Mouse (Mus musculus): ENCODE data around the gene Tmem178b. TPM values are rescaled to one million over a fixed set of nuclear protein-coding genes. Genes with fewer than 3 reads are reported as not detected.

Tmem178b gene
- polyA plus RNA-seq, 1 experiment = 0.11 TPM

GRCm38 (mm10) chr6:40068467-40068866 is 195.4 kb downstream of the Tmem178b start:
- H3K4me1 ChIP-seq (ENCODE audit: control insufficient read depth, insufficient read depth, low read length) = no peaks in the 10 kb centered on the region
- no peak overlapping the region for H3K4me3 ChIP-seq (ENCODE audit: insufficient read depth, low read length)
- TF ChIP-seq POLR2A (IDR thresholded peaks at IDR 0.05; ENCODE audit: low read depth, low read length) (no peak), CTCF (IDR thresholded peaks at IDR 0.05; ENCODE audit: borderline replicate concordance, insufficient read depth, low read length) (no peak)
- no peak overlapping the region for H3K27ac ChIP-seq (ENCODE audit: insufficient read depth, low read length)

- H3K27ac ChIP-seq (ENCODE audit: insufficient read depth, low read length) = no peak overlapping the region
- TF ChIP-seq POLR2A (IDR thresholded peaks at IDR 0.05; ENCODE audit: low read depth, low read length) = no peak
- no peak for TF ChIP-seq CTCF (IDR thresholded peaks at IDR 0.05; ENCODE audit: borderline replicate concordance, insufficient read depth, low read length)
- no peaks in the 10 kb centered on the region for H3K4me1 ChIP-seq (ENCODE audit: control insufficient read depth, insufficient read depth, low read length)
- no peak overlapping the region for H3K4me3 ChIP-seq (ENCODE audit: insufficient read depth, low read length)
Measured at GRCm38 (mm10) chr6:40071007-40071406, 197.9 kb downstream of the Tmem178b start.

GRCm38 (mm10) chr6:40076089-40076488 is 203.0 kb downstream of the Tmem178b start:
- H3K27ac ChIP-seq (ENCODE audit: insufficient read depth, low read length) = no peak overlapping the region
- H3K4me1 ChIP-seq (ENCODE audit: control insufficient read depth, insufficient read depth, low read length) = no peaks in the 10 kb centered on the region
- TF ChIP-seq CTCF (IDR thresholded peaks at IDR 0.05; ENCODE audit: borderline replicate concordance, insufficient read depth, low read length) (no peak), POLR2A (IDR thresholded peaks at IDR 0.05; ENCODE audit: low read depth, low read length) (no peak)
- H3K4me3 ChIP-seq (ENCODE audit: insufficient read depth, low read length) = no peak overlapping the region

- no peak overlapping the region for H3K27ac ChIP-seq (ENCODE audit: insufficient read depth, low read length)
- TF ChIP-seq CTCF (IDR thresholded peaks at IDR 0.05; ENCODE audit: borderline replicate concordance, insufficient read depth, low read length) (no peak), POLR2A (IDR thresholded peaks at IDR 0.05; ENCODE audit: low read depth, low read length) (no peak)
- H3K4me1 ChIP-seq (ENCODE audit: control insufficient read depth, insufficient read depth, low read length) = no peaks in the 10 kb centered on the region
- no peak overlapping the region for H3K4me3 ChIP-seq (ENCODE audit: insufficient read depth, low read length)
Measured at GRCm38 (mm10) chr6:40076670-40077313, 203.7 kb downstream of the Tmem178b start.

- Histone ChIP-seq H3K4me3 (ENCODE audit: insufficient read depth, low read length) (no peak overlapping the region), H3K27ac (ENCODE audit: insufficient read depth, low read length) (no peak overlapping the region), H3K4me1 (ENCODE audit: control insufficient read depth, insufficient read depth, low read length) (no peaks in the 10 kb centered on the region)
- no peak for TF ChIP-seq POLR2A (IDR thresholded peaks at IDR 0.05; ENCODE audit: low read depth, low read length)
- no peak for TF ChIP-seq CTCF (IDR thresholded peaks at IDR 0.05; ENCODE audit: borderline replicate concordance, insufficient read depth, low read length)
Measured at GRCm38 (mm10) chr6:40078353-40078752, 205.3 kb downstream of the Tmem178b start.

- Histone ChIP-seq H3K27ac (ENCODE audit: insufficient read depth, low read length) (no peak overlapping the region), H3K4me3 (ENCODE audit: insufficient read depth, low read length) (no peak overlapping the region), H3K4me1 (ENCODE audit: control insufficient read depth, insufficient read depth, low read length) (no peaks in the 10 kb centered on the region)
- TF ChIP-seq POLR2A (IDR thresholded peaks at IDR 0.05; ENCODE audit: low read depth, low read length) (no peak), CTCF (IDR thresholded peaks at IDR 0.05; ENCODE audit: borderline replicate concordance, insufficient read depth, low read length) (no peak)
Measured at GRCm38 (mm10) chr6:40083726-40084125, 210.7 kb downstream of the Tmem178b start.

GRCm38 (mm10) chr6:40091250-40091651 is 218.2 kb downstream of the Tmem178b start:
- TF ChIP-seq POLR2A (IDR thresholded peaks at IDR 0.05; ENCODE audit: low read depth, low read length) = no peak
- no peak for TF ChIP-seq CTCF (IDR thresholded peaks at IDR 0.05; ENCODE audit: borderline replicate concordance, insufficient read depth, low read length)
- no peak overlapping the region for H3K4me3 ChIP-seq (ENCODE audit: insufficient read depth, low read length)
- H3K27ac ChIP-seq (ENCODE audit: insufficient read depth, low read length) = no peak overlapping the region
- H3K4me1 ChIP-seq (ENCODE audit: control insufficient read depth, insufficient read depth, low read length) = no peaks in the 10 kb centered on the region

- Histone ChIP-seq H3K4me1 (ENCODE audit: control insufficient read depth, insufficient read depth, low read length) (no peaks in the 10 kb centered on the region), H3K4me3 (ENCODE audit: insufficient read depth, low read length) (no peak overlapping the region), H3K27ac (ENCODE audit: insufficient read depth, low read length) (no peak overlapping the region)
- TF ChIP-seq POLR2A (IDR thresholded peaks at IDR 0.05; ENCODE audit: low read depth, low read length) = no peak
- TF ChIP-seq CTCF (IDR thresholded peaks at IDR 0.05; ENCODE audit: borderline replicate concordance, insufficient read depth, low read length) = no peak
Measured at GRCm38 (mm10) chr6:40098498-40098897, 225.4 kb downstream of the Tmem178b start.

GRCm38 (mm10) chr6:40101785-40102184 is 228.7 kb downstream of the Tmem178b start:
- H3K27ac ChIP-seq (ENCODE audit: insufficient read depth, low read length) = no peak overlapping the region
- TF ChIP-seq POLR2A (IDR thresholded peaks at IDR 0.05; ENCODE audit: low read depth, low read length) (no peak), CTCF (IDR thresholded peaks at IDR 0.05; ENCODE audit: borderline replicate concordance, insufficient read depth, low read length) (no peak)
- H3K4me1 ChIP-seq (ENCODE audit: control insufficient read depth, insufficient read depth, low read length) = no peaks in the 10 kb centered on the region
- no peak overlapping the region for H3K4me3 ChIP-seq (ENCODE audit: insufficient read depth, low read length)

GRCm38 (mm10) chr6:40102863-40103262 is 229.8 kb downstream of the Tmem178b start:
- Histone ChIP-seq H3K4me3 (ENCODE audit: insufficient read depth, low read length) (no peak overlapping the region), H3K4me1 (ENCODE audit: control insufficient read depth, insufficient read depth, low read length) (no peaks in the 10 kb centered on the region), H3K27ac (ENCODE audit: insufficient read depth, low read length) (no peak overlapping the region)
- TF ChIP-seq CTCF (IDR thresholded peaks at IDR 0.05; ENCODE audit: borderline replicate concordance, insufficient read depth, low read length) = no peak
- no peak for TF ChIP-seq POLR2A (IDR thresholded peaks at IDR 0.05; ENCODE audit: low read depth, low read length)

Measured in embryonic fibroblast, embryonic 13.5 days (primary cell).